Mouse (Mus musculus) CH12.LX (cell line): ENCODE results near the gene Dnm3.

Experiments
- MAFK ChIP-seq: IDR thresholded peaks from 2 replicates; pipeline ENCODE4 v1.6.1; 2011; ENCODE audit warnings: low read length, improper control_type of control experiment; ENCODE audit not compliant: insufficient replicate concordance
- POLR2A ChIP-seq: IDR thresholded peaks from 2 replicates; pipeline ENCODE4 v1.6.1; 2011; ENCODE audit warnings: low read depth, mild to moderate bottlenecking, improper control_type of control experiment, low read length
- USF1 ChIP-seq: IDR thresholded peaks from 2 replicates; pipeline ENCODE4 v1.6.1; 2014; ENCODE audit warnings: low read depth, mild to moderate bottlenecking, inconsistent platforms, low read length, improper control_type of control experiment

- TF ChIP-seq USF1 (no peak), POLR2A (no peak), MAFK (no peak)
Observed at GRCm38 (mm10) chr1:162013561-162013960, 464.3 kb downstream of the Dnm3 start.
